Comparison of ENCODE assay signal across 9 mouse cellular contexts in the genomic region with DNA sequence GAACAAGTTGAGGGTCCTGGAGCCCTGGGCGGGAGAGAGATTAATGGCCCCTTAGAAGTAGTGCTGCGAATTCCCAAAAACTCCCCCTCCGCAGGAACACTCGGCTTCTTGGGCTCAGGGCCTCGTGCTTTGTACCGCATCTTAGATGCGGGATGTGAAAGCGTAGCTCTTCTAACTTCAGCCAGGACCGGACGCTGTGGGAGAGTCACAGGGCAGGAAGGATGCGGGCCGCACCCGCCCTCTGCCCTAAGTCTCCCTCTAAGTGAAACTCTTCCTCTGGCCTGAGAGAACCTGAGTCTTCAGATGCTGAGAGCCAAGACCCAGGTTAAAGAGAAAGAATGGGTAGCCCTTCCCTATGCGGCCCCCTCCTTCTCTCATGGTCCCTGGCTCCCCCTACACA. TPM values are rescaled to one million over a fixed set of nuclear protein-coding genes. Genes with fewer than 3 reads are reported as not detected.
DNase-seq lines count a peak whose midpoint lies in the region; ATAC-seq and TF ChIP-seq lines count a peak whose summit lies in the region.
"Had no signal": no experiment of that assay in that cellular context is flagged by ENCODE, and none has a peak within 500 bp of the region (broad histone marks: within the 10 kb centered on the region; RNA-seq: fewer than 3 reads in every experiment).

No protein-coding gene starts in this region.

- ATAC-seq in forebrain, embryonic 11.5 days (replicated peaks; ENCODE audit: low FRiP score), result no peak
- no peak for ATAC-seq in intestine, embryonic 16.5 days
- ATAC-seq in lung, embryonic 16.5 days (ENCODE audit: low read depth), result no peak

- peaks cover 7% of the 10 kb centered on the region for H3K27me3 ChIP-seq in forebrain, embryonic 11.5 days (ENCODE audit: control insufficient read depth, insufficient read depth, low read length)
- no peaks in the 10 kb centered on the region for H3K27me3 ChIP-seq in intestine, embryonic 16.5 days (replicated peaks; ENCODE audit: control insufficient read depth, insufficient read depth, low read length)
- H3K27me3 ChIP-seq in lung, embryonic 16.5 days (ENCODE audit: control insufficient read depth, insufficient read depth, low read depth, low read length), result no peaks in the 10 kb centered on the region

- WGBS in forebrain, embryonic 11.5 days, result 2% methylated on average over 14 of the region's 14 CpGs
- 12% methylated on average over 14 of the region's 14 CpGs for WGBS in intestine, embryonic 16.5 days
- WGBS in lung, embryonic 16.5 days, result 2% methylated on average over 14 of the region's 14 CpGs

- no peak for DNase-seq in gastrocnemius, adult 2 months
- no peak for DNase-seq in gastrocnemius, postnatal 14 days
- no peak for DNase-seq in forebrain, embryonic 11.5 days (ENCODE audit: low spot score)
- DNase-seq in cerebellum, postnatal 36 days, result no peak
- no peak for DNase-seq in thymus, postnatal 14 days
- no peak for DNase-seq in adrenal gland, adult 18-20 months (ENCODE audit: low spot score in 2 of 2)

- H3K4me2 ChIP-seq in forebrain, embryonic 11.5 days (ENCODE audit: low read depth, low read length, severe bottlenecking), result peak overlapping the region; percentile 97
- H3K4me2 ChIP-seq in intestine, embryonic 16.5 days (ENCODE audit: low read depth, low read length), result peak overlapping the region; percentile 92
- peak overlapping the region; percentile 87 for H3K4me2 ChIP-seq in lung, embryonic 16.5 days (ENCODE audit: low read depth, low read length)

- peak overlapping the region; percentile 82 for H3K9ac ChIP-seq in forebrain, embryonic 11.5 days (ENCODE audit: low read length)
- peak overlapping the region; percentile 85 for H3K9ac ChIP-seq in intestine, embryonic 16.5 days (ENCODE audit: low read depth, low read length)
- H3K9ac ChIP-seq in lung, embryonic 16.5 days (ENCODE audit: low read length), result peak overlapping the region; percentile 80

- TF ChIP-seq CTCF in gastrocnemius, adult 2 months (IDR thresholded peaks at IDR 0.05), result no peak

- H3K4me1 ChIP-seq in forebrain, embryonic 11.5 days (replicated peaks; ENCODE audit: control insufficient read depth, insufficient read depth, low read length), result peaks cover 33% of the 10 kb centered on the region; the same call in 1 of the 2 replicates
- H3K4me1 ChIP-seq in intestine, embryonic 16.5 days (ENCODE audit: control insufficient read depth, insufficient read depth, low read length), result peaks cover 50% of the 10 kb centered on the region
- H3K4me1 ChIP-seq in lung, embryonic 16.5 days (replicated peaks; ENCODE audit: control insufficient read depth, insufficient read depth, low read length), result peaks cover 53% of the 10 kb centered on the region

- H3K36me3 ChIP-seq in forebrain, embryonic 11.5 days (ENCODE audit: control insufficient read depth, insufficient read depth, low read length), result no peaks in the 10 kb centered on the region
- H3K36me3 ChIP-seq in intestine, embryonic 16.5 days (ENCODE audit: control insufficient read depth, insufficient read depth, low read length), result 0 out of 2 replicates have a peak, but pooled peaks cover 8% of the 10 kb centered on the region
- H3K36me3 ChIP-seq in lung, embryonic 16.5 days (ENCODE audit: control insufficient read depth, insufficient read depth, low read length), result peaks cover 13% of the 10 kb centered on the region

- H3K27ac ChIP-seq in gastrocnemius, adult 2 months, result peak overlapping the region; percentile 91
- H3K27ac ChIP-seq in forebrain, embryonic 11.5 days (ENCODE audit: low read depth, low read length), result no peak overlapping the region
- peak overlapping the region; percentile 83 for H3K27ac ChIP-seq in intestine, embryonic 16.5 days (ENCODE audit: low read length)
- peak overlapping the region; percentile 82 for H3K27ac ChIP-seq in lung, embryonic 16.5 days (ENCODE audit: low read length)
- H3K27ac ChIP-seq: macrophage had no signal

- intact Hi-C loops in gastrocnemius, adult 2 months (cut with DNase I), result loop anchor here (5.0 to 10.0 kb wide), 3 partner anchors 57 to 750 kb away; a partner anchor contains a TSS
- intact Hi-C loops in gastrocnemius, postnatal 14 days (cut with DNase I; ENCODE audit: low total_unique reads), result loop anchor here (5.0 kb wide), 1 partner anchor 62 kb away; no protein-coding TSS in a partner anchor

- H3K9me3 ChIP-seq in forebrain, embryonic 11.5 days (ENCODE audit: control insufficient read depth, low read length), result no peaks in the 10 kb centered on the region
- no peaks in the 10 kb centered on the region for H3K9me3 ChIP-seq in intestine, embryonic 16.5 days (ENCODE audit: control insufficient read depth, low read length)
- H3K9me3 ChIP-seq in lung, embryonic 16.5 days (ENCODE audit: control insufficient read depth, low read length), result no peaks in the 10 kb centered on the region

- H3K4me3 ChIP-seq in gastrocnemius, adult 2 months, result peak overlapping the region; percentile 84
- H3K4me3 ChIP-seq in forebrain, embryonic 11.5 days (ENCODE audit: low read depth, low read length), result peak overlapping the region; percentile 77
- peak overlapping the region; percentile 81 for H3K4me3 ChIP-seq in intestine, embryonic 16.5 days (ENCODE audit: low read length)
- peak overlapping the region; percentile 63 for H3K4me3 ChIP-seq in lung, embryonic 16.5 days (ENCODE audit: low read length)

RNA-seq across cellular contexts. Expression of a gene that starts 1.0 kb away (rescaled TPM):
- 1 to 10 TPM; 5.8 to 5.9 TPM for total RNA-seq in gastrocnemius, adult 2 months (2021)
- 1 to 10 TPM; 8.3 to 9.4 TPM for total RNA-seq in gastrocnemius, postnatal 14 days (2021)
- 4.6 and 5.6 TPM in 2 replicates for polyA plus RNA-seq in forebrain, embryonic 11.5 days (2014; fragmentation: Nextera tagmentation; extraction: Ambion mirVana)
- polyA plus RNA-seq in intestine, embryonic 16.5 days (2015; fragmentation: Nextera tagmentation; extraction: Ambion mirVana), result 2.3 and 2.8 TPM in 2 replicates
- 5.6 and 6.1 TPM in 2 replicates for polyA plus RNA-seq in lung, embryonic 16.5 days (2015; fragmentation: Nextera tagmentation; extraction: Ambion mirVana)
- total RNA-seq in adrenal gland, adult 18-20 months (2021), result 10 to 100 TPM; 16.3 to 19.8 TPM

RNA-seq across cellular contexts. Expression of a gene that starts 29.1 kb away (rescaled TPM):
- total RNA-seq in gastrocnemius, adult 2 months (2021), result 100 to 1,000 TPM; 143 to 146 TPM
- total RNA-seq in gastrocnemius, postnatal 14 days (2021), result 10 to 100 TPM; 30.5 to 49.0 TPM
- 2.6 and 2.7 TPM in 2 replicates for polyA plus RNA-seq in forebrain, embryonic 11.5 days (2014; fragmentation: Nextera tagmentation; extraction: Ambion mirVana)
- polyA plus RNA-seq in intestine, embryonic 16.5 days (2015; fragmentation: Nextera tagmentation; extraction: Ambion mirVana), result 8.6 and 10.0 TPM in 2 replicates
- polyA plus RNA-seq in lung, embryonic 16.5 days (2015; fragmentation: Nextera tagmentation; extraction: Ambion mirVana), result 10.8 and 11.5 TPM in 2 replicates
- 100 to 1,000 TPM; 275 to 349 TPM for total RNA-seq in adrenal gland, adult 18-20 months (2021)

RNA-seq across cellular contexts. Expression of a gene that starts 51.1 kb away (rescaled TPM):
- total RNA-seq in gastrocnemius, adult 2 months (2021), result 10 to 100 TPM; 26.9 to 30.8 TPM
- 10 to 100 TPM; 21.8 to 29.9 TPM for total RNA-seq in gastrocnemius, postnatal 14 days (2021)
- 15.0 and 16.0 TPM in 2 replicates for polyA plus RNA-seq in forebrain, embryonic 11.5 days (2014; fragmentation: Nextera tagmentation; extraction: Ambion mirVana)
- 10.4 and 11.0 TPM in 2 replicates for polyA plus RNA-seq in intestine, embryonic 16.5 days (2015; fragmentation: Nextera tagmentation; extraction: Ambion mirVana)
- polyA plus RNA-seq in lung, embryonic 16.5 days (2015; fragmentation: Nextera tagmentation; extraction: Ambion mirVana), result 6.8 and 7.9 TPM in 2 replicates
- 1 to 10 TPM; 5.8 to 5.9 TPM for total RNA-seq in adrenal gland, adult 18-20 months (2021)

RNA-seq across cellular contexts. Expression of a gene that starts 59.1 kb away (rescaled TPM):
- total RNA-seq in gastrocnemius, adult 2 months (2021), result 10 to 100 TPM; 23.7 to 32.4 TPM
- total RNA-seq in gastrocnemius, postnatal 14 days (2021), result 10 to 100 TPM; 27.7 to 35.0 TPM
- 62.1 and 65.7 TPM in 2 replicates for polyA plus RNA-seq in forebrain, embryonic 11.5 days (2014; fragmentation: Nextera tagmentation; extraction: Ambion mirVana)
- polyA plus RNA-seq in intestine, embryonic 16.5 days (2015; fragmentation: Nextera tagmentation; extraction: Ambion mirVana), result 58.3 and 67.1 TPM in 2 replicates
- polyA plus RNA-seq in lung, embryonic 16.5 days (2015; fragmentation: Nextera tagmentation; extraction: Ambion mirVana), result 75.0 and 82.4 TPM in 2 replicates
- total RNA-seq in adrenal gland, adult 18-20 months (2021), result 10 to 100 TPM; 60.5 to 64.0 TPM
